Mouse (Mus musculus): ENCODE data around the gene Cox19.

Gene Cox19

DNA sequence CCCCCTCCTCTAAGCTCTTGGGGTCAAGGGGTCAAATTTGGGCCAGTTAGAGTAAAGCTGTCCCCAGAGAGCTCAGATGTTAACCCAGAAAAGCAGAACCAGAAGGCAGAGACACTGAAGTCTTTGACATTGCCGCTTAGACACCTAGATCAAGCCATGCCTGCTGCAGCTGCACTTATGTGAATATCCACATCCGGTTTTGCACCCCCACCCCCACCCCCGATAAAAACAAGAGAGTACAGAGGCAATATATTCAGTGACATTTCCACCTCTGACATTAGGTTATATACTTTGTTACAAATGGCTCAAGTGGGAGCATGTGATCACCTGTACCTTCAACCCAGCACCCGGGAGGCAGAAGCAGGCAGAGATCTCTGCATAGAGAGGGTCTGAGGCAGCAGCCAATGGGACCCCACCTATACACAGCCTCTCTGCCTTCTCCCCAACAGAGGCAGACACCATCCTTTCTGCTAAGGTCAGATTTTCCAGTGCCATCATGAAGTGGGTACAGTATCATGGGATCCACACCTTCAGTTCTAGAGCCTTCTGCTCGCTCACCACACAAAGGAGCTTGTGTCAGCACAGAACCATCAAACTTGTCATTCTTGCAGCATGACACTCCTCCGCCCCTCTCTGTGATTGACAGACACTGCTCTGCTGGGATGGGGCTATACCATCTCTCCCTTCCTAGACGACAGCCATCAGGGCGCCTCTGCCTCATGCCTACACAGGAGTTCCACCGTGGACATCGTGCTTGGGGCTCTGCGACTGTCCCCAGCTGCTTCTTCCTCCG lies 60.6 kb downstream of the Cox19 start:
- no peak for DNase-seq

- DNase-seq = no peak
Observed at GRCm38 (mm10) chr5:139288591-139288990, 62.6 kb downstream of the Cox19 start.

DNA sequence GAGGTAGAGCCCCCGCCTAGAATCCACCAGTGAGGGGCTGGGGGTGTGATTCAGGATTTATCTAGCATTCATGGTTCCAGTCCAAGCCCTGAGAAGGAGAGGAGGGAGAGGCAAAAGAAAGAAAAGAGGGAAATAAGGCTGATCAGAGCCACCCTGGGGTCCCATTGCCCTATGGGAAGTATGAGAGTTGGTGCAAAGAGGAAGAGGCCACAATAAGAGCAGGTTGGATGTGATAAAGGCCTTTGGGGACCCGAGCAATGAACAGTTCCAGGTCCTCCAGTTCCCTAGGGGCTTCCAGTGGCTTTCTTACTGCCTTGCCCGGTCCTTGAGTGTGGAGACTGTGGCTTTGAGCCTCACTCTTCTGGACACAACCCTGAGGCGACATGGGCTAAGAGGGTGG lies 63.4 kb downstream of the Cox19 start:
- no peak for DNase-seq

GRCm38 (mm10) chr5:139287099-139287498 lies 64.1 kb downstream of the Cox19 start:
- no peak for DNase-seq

Measured in spleen, adult 18-20 months (tissue).